9 mouse cellular contexts compared by ENCODE assay signal in the genomic region with DNA sequence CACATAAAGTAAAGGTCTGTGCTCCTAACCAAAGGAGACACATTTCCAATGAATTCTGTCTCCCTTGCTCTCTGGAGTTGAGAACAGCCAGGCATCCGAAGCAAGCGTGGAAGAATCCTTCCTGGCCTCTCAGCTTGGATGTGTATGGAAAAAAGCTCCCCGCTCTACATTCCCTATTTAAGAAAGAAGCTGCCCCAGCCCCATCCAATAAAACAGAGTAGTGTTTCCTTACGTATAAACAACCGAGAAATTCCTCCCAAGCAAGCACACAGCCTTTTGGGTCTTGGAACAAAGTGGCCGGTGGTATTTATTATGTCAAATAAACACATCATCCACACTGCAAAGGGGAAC.
DNase-seq lines count a peak whose midpoint lies in the region; ATAC-seq and TF ChIP-seq lines count a peak whose summit lies in the region.
"Had no signal": no experiment of that assay in that cellular context is flagged by ENCODE, and none has a peak within 500 bp of the region (broad histone marks: within the 10 kb centered on the region; RNA-seq: fewer than 3 reads in every experiment).

No protein-coding gene starts in this region.

- peak; percentile 53 for DNase-seq in lung, postnatal 0 days (ENCODE audit: low spot score)
- no peak for DNase-seq in lung, postnatal 4 days
- no peak for DNase-seq in adrenal gland, postnatal 25 days
- DNase-seq in ovary, postnatal 14 days (ENCODE audit: low spot score): no peak

- H3K9ac ChIP-seq in lung, postnatal 0 days (replicated peaks; ENCODE audit: low read depth): no peak overlapping the region
- no peak overlapping the region for H3K9ac ChIP-seq in heart, embryonic 16.5 days (ENCODE audit: low read length)
- H3K9ac ChIP-seq in limb, embryonic 15.5 days: no peak overlapping the region
- H3K9ac ChIP-seq in stomach, embryonic 15.5 days: no peak overlapping the region

- no peaks in the 10 kb centered on the region for H3K9me3 ChIP-seq in lung, postnatal 0 days (ENCODE audit: low read length)
- H3K9me3 ChIP-seq in heart, embryonic 16.5 days (replicated peaks; ENCODE audit: control insufficient read depth, low read length): no peaks in the 10 kb centered on the region
- H3K9me3 ChIP-seq in limb, embryonic 15.5 days: no peaks in the 10 kb centered on the region
- H3K9me3 ChIP-seq in stomach, embryonic 15.5 days: no peaks in the 10 kb centered on the region

- H3K4me2 ChIP-seq in lung, postnatal 0 days (replicated peaks; ENCODE audit: low read depth, low read length): 0 out of 2 replicates have a peak overlapping the region, but pooled peaks have one; percentile 4
- H3K4me2 ChIP-seq in heart, embryonic 16.5 days (ENCODE audit: low read depth, low read length): no peak overlapping the region
- H3K4me2 ChIP-seq in limb, embryonic 15.5 days: peak overlapping the region; percentile 33; the same call in 1 of the 2 replicates
- H3K4me2 ChIP-seq in stomach, embryonic 15.5 days: no peak overlapping the region

- WGBS in lung, postnatal 0 days: 23% methylated on average over 6 of the region's 6 CpGs
- 52% methylated on average over 6 of the region's 6 CpGs for WGBS in heart, embryonic 16.5 days
- 9% methylated on average over 6 of the region's 6 CpGs for WGBS in limb, embryonic 15.5 days
- 24% methylated on average over 6 of the region's 6 CpGs for WGBS in stomach, embryonic 15.5 days

- H3K27me3 ChIP-seq in lung, postnatal 0 days (replicated peaks; ENCODE audit: insufficient read depth, low read length): no peaks in the 10 kb centered on the region
- H3K27me3 ChIP-seq in heart, embryonic 16.5 days (ENCODE audit: control insufficient read depth, insufficient read depth, low read length): no peaks in the 10 kb centered on the region
- no peaks in the 10 kb centered on the region for H3K27me3 ChIP-seq in limb, embryonic 15.5 days
- no peaks in the 10 kb centered on the region for H3K27me3 ChIP-seq in stomach, embryonic 15.5 days (replicated peaks)
- H3K27me3 ChIP-seq: Patski had no signal

- H3K4me1 ChIP-seq in lung, postnatal 0 days (ENCODE audit: insufficient read depth, low read depth, low read length): no peaks in the 10 kb centered on the region; the same call in 1 of the 2 replicates
- H3K4me1 ChIP-seq in heart, embryonic 16.5 days (ENCODE audit: control insufficient read depth, insufficient read depth, low read length): peaks cover 15% of the 10 kb centered on the region
- H3K4me1 ChIP-seq in limb, embryonic 15.5 days: peaks cover 17% of the 10 kb centered on the region; the same call in 1 of the 2 replicates
- H3K4me1 ChIP-seq in stomach, embryonic 15.5 days: no peaks in the 10 kb centered on the region

- TF ChIP-seq EP300 in lung, postnatal 0 days (IDR thresholded peaks at IDR 0.05): no peak

- TF ChIP-seq CTCF in lung, postnatal 0 days (IDR thresholded peaks at IDR 0.05): no peak

- ATAC-seq in lung, postnatal 0 days: peak; percentile 22; the same call in 1 of the 2 replicates
- no peak for ATAC-seq in heart, embryonic 16.5 days (replicated peaks; ENCODE audit: extremely low read depth, insufficient read depth, low FRiP score)
- no peak; the same call in 1 of the 2 replicates for ATAC-seq in limb, embryonic 15.5 days (ENCODE audit: insufficient number of reproducible peaks, low FRiP score, low TSS enrichment, low read depth)
- no peak; the same call in 1 of the 2 replicates for ATAC-seq in stomach, embryonic 15.5 days (ENCODE audit: insufficient read depth, low FRiP score, low read depth)
- ATAC-seq in megakaryocyte, adult 5-6 weeks (ENCODE audit: poor library complexity, severe bottlenecking): no peak

- H3K27ac ChIP-seq in lung, postnatal 0 days (ENCODE audit: low read length): peak overlapping the region; percentile 77
- peak overlapping the region; percentile 61 for H3K27ac ChIP-seq in heart, embryonic 16.5 days (ENCODE audit: low read length)
- peak overlapping the region; percentile 92 for H3K27ac ChIP-seq in limb, embryonic 15.5 days
- H3K27ac ChIP-seq in stomach, embryonic 15.5 days: peak overlapping the region; percentile 81

- H3K36me3 ChIP-seq in lung, postnatal 0 days (ENCODE audit: insufficient read depth, low read length): no peaks in the 10 kb centered on the region
- H3K36me3 ChIP-seq in heart, embryonic 16.5 days (ENCODE audit: control insufficient read depth, insufficient read depth): no peaks in the 10 kb centered on the region
- no peaks in the 10 kb centered on the region for H3K36me3 ChIP-seq in limb, embryonic 15.5 days
- no peaks in the 10 kb centered on the region for H3K36me3 ChIP-seq in stomach, embryonic 15.5 days

- no peak overlapping the region for H3K4me3 ChIP-seq in lung, postnatal 0 days (ENCODE audit: low read depth, low read length)
- no peak overlapping the region for H3K4me3 ChIP-seq in heart, embryonic 16.5 days (ENCODE audit: low read length)
- no peak overlapping the region for H3K4me3 ChIP-seq in limb, embryonic 15.5 days
- H3K4me3 ChIP-seq in stomach, embryonic 15.5 days (replicated peaks): no peak overlapping the region

Comparison
In these comparisons a context has a peak if more than half of its experiments do, and no peak if none do; other contexts are left out.
1. H3K4me2 ChIP-seq: peak in lung, postnatal 0 days (single experiment) and limb, embryonic 15.5 days (single experiment); none in heart, embryonic 16.5 days (single experiment) and stomach, embryonic 15.5 days (single experiment).
2. Peak in every context shown above with its lines, with median percentiles within 50 percentile points of each other: H3K27ac ChIP-seq.